Mouse (Mus musculus): ENCODE results near the gene Rabl3.

Gene Rabl3

GRCm38 (mm10) chr16:37539611-37540580, at the start of gene Rabl3, which contains the start of gene Gtf2e1:
TSS of gene Rabl3 (plus strand) at chr16:37539885.
TSS of gene Gtf2e1 (minus strand) at chr16:37539789.
- peak; percentile 94 to 95 for DNase-seq

- no peak for DNase-seq
Observed at GRCm38 (mm10) chr16:37495017-37495416, 44.7 kb upstream of the Rabl3 start.

- no peak for DNase-seq
Observed at GRCm38 (mm10) chr16:37498581-37498980, 41.1 kb upstream of the Rabl3 start.

- DNase-seq = no peak
Observed at GRCm38 (mm10) chr16:37504517-37504916, 35.2 kb upstream of the Rabl3 start.

GRCm38 (mm10) chr16:37506751-37507150, 32.9 kb upstream of the Rabl3 start:
- no peak for DNase-seq

GRCm38 (mm10) chr16:37511489-37511888, 28.2 kb upstream of the Rabl3 start:
- DNase-seq = no peak

GRCm38 (mm10) chr16:37514644-37515043, 25.0 kb upstream of the Rabl3 start:
- no peak for DNase-seq

GRCm38 (mm10) chr16:37516376-37516993, 23.2 kb upstream of the Rabl3 start:
- DNase-seq = no peak

GRCm38 (mm10) chr16:37517596-37518211, 22.0 kb upstream of the Rabl3 start:
- no peak for DNase-seq

- DNase-seq = no peak
Observed at GRCm38 (mm10) chr16:37518662-37519061, 21.0 kb upstream of the Rabl3 start.

GRCm38 (mm10) chr16:37519721-37520120, 20.0 kb upstream of the Rabl3 start:
- no peak for DNase-seq

- no peak for DNase-seq
Observed at GRCm38 (mm10) chr16:37520190-37521040, 19.3 kb upstream of the Rabl3 start.

GRCm38 (mm10) chr16:37522100-37522697, 17.5 kb upstream of the Rabl3 start:
- DNase-seq = no peak

GRCm38 (mm10) chr16:37525121-37525520, 14.6 kb upstream of the Rabl3 start:
- no peak for DNase-seq

GRCm38 (mm10) chr16:37526688-37527223, 12.9 kb upstream of the Rabl3 start:
- no peak for DNase-seq

GRCm38 (mm10) chr16:37530170-37530569, 9.5 kb upstream of the Rabl3 start:
- no peak for DNase-seq

GRCm38 (mm10) chr16:37532046-37532445, 7.6 kb upstream of the Rabl3 start:
- no peak for DNase-seq

- no peak for DNase-seq
Observed at GRCm38 (mm10) chr16:37533369-37534068, 6.2 kb upstream of the Rabl3 start.

GRCm38 (mm10) chr16:37539240-37539610, 460 bp upstream of the Rabl3 start:
- no peak for DNase-seq

GRCm38 (mm10) chr16:37540776-37541175, 1.1 kb downstream of the Rabl3 start:
- peak in 1 of 2 experiments; percentile 4 for DNase-seq

GRCm38 (mm10) chr16:37546312-37546711, 6.6 kb downstream of the Rabl3 start:
- no peak for DNase-seq
